Mouse (Mus musculus) mouse embryonic stem cell (cell line): Measurements from ENCODE around the gene St8sia6.

Experiments
- in situ Hi-C, 2 experiments: fragments of 300-500 bp; cut with MboI; formaldehyde crosslinking; loops; 1 replicate in 1 of 2; 3 replicates in 1 of 2; pipeline ENCODE4 v1.14.3; 2019 to 2020; ENCODE audit warnings: low sequenced_read_pairs in 2 of 2, low pct_unique_long_range_greater_than_20kb in 1 of 2, mixed read lengths in 1 of 2; ENCODE audit not compliant: unreplicated experiment in 1 of 2

Gene St8sia6

DNA sequence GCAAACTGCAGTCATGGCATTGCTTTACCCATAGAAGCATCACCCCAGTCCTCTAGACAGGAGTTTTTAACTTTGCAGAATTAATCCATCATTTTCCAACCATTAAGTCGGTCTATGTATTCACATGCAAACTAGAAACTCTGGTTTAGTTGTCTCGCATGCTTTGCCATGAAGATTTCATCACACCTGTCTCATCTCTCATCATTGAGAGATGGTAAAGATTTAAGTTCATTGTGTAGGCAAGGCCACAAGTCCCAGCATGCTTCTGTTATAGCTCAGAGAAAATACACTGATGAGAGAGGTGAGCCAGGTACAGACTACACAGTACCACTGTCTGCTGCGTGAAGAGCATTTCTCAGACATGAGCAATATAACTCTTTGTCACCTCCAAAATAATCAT, 18.8 kb downstream of the St8sia6 start:
- in situ Hi-C loops: no loop called here

- in situ Hi-C loops: no loop called here
These were observed 25.3 kb downstream of the St8sia6 start for GRCm38 (mm10) chr2:13768524-13768923.

GRCm38 (mm10) chr2:13767532-13768411, 26.1 kb downstream of the St8sia6 start:
- in situ Hi-C loops: no loop called here

DNA sequence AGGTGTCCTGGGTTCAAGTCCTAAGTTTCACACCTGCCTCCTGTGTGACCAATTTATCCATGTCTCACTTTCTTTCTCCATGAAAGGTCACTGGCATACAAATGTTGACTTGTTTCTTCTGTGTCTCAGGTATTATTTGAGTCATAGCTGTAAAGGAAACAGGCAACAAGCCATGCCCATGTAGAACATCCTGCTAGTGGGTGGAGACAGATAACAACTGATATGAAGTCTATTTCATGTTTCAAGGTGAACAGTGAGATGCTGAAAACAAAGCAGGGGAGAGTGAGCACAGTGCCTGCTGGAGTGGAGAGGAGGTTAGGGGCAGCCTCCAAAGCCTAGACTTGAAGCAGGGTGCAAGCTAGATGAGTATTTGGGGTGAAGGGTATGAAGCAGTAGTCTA, 33.5 kb downstream of the St8sia6 start:
- in situ Hi-C loops: no loop called here

DNA sequence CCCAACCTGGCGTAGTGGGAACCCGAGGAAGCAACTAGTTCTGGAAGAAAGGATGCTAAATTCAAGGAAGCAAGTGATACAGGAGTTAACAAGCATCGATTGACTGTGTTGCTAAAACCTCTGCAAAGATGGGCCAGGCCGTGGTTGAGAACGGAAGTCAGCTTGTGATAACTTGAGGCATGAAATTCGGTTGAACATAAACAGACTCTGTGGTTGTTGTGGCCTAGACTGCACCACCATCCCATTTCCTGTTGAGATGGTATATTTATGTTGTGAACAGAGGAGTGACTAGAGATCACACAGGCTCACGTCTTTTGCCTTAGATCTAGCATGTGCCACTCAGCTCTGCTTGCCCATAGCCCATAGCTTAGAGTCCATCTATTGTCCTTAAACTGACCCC, 36.5 kb downstream of the St8sia6 start:
- in situ Hi-C loops: no loop called here

GRCm38 (mm10) chr2:13755733-13756132, 38.1 kb downstream of the St8sia6 start:
- in situ Hi-C loops: no loop called here

- in situ Hi-C loops: no loop called here
These were observed 42.2 kb downstream of the St8sia6 start for GRCm38 (mm10) chr2:13751691-13752090.

- in situ Hi-C loops: no loop called here
These were observed 43.1 kb downstream of the St8sia6 start for GRCm38 (mm10) chr2:13750777-13751176.

DNA sequence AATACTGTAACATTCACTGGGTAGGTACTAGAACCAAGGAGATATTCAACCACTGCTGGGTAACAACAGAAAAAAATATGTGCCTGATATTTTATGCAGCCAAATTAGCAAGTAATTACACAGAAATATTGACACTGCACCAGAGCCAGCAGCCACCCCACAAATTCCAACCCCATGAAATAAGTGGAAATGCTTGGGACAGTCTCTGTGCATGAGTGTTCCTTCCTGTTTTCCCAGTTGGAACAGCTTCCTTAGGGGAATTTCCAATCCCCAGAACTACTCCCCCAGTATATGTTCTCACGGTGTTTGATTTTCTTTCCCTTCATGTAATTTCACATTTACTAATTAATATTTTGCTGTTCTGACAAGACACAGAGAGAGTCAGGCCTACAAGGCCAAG, 43.8 kb downstream of the St8sia6 start:
- in situ Hi-C loops: no loop called here

- in situ Hi-C loops: no loop called here
These were observed 44.7 kb downstream of the St8sia6 start for GRCm38 (mm10) chr2:13749176-13749575.

- in situ Hi-C loops: no loop called here
These were observed 46.3 kb downstream of the St8sia6 start for GRCm38 (mm10) chr2:13747576-13747975.

- in situ Hi-C loops: no loop called here
These were observed 47.8 kb downstream of the St8sia6 start for GRCm38 (mm10) chr2:13746023-13746422.

DNA sequence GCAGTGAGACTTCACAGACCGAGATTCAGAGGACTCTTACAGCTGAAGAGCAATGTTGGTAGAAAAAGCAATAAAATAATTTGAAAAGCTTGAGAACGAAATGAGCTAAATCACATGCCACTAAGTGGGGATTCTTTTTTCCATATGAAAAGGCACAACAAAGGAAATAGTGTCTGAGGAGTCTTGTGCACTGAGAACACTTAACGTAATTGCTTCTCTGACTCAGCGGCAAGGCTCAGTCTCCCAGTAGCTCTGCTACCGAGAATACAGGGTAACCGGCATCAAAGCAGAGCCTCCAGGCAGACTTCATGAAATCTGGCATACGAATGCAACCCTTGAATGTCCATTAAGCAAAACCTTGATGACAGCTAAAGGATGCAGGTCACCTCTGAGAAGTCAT, 55.2 kb downstream of the St8sia6 start:
- in situ Hi-C loops: no loop called here

- in situ Hi-C loops: no loop called here
These were observed 66.0 kb downstream of the St8sia6 start for GRCm38 (mm10) chr2:13727901-13728300.

DNA sequence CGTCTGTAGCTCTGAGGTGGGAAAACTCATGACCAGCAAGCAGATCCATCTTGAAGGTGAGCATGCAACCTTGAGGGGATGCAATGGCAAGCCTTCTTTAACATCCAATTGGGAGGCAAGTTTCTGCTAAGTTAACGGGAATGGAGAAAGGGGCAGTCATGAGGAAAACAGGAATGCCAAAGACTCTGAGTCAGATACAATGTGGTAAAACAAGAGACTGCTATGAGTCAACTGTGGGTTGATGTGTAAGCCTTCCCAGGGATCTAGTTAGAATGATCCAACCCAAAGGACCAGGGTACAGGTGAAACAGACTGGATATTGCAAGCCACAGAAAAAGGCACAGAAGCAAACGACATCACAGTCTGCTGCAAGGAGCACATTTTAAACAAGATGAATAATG, 68.3 kb downstream of the St8sia6 start:
- in situ Hi-C loops: no loop called here

DNA sequence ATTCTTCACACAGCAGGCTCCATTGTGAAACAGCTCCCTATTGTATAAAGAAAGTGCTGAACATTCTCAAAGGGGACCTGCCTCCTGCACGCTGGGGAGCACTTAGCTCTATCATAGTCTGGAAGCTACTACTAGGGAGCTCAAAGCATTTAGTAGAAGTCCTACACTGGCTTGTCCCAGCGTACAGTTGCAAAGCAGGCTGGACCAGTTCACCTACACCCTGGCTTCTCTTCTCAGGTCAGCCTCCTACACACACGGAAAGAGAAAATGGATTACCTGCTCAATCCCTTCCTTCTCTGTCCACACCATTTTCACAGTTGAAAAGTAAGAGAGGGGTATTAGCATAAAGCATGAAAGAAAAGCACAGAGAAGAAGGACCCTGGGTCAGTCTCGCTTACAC, 71.6 kb downstream of the St8sia6 start:
- in situ Hi-C loops: no loop called here

DNA sequence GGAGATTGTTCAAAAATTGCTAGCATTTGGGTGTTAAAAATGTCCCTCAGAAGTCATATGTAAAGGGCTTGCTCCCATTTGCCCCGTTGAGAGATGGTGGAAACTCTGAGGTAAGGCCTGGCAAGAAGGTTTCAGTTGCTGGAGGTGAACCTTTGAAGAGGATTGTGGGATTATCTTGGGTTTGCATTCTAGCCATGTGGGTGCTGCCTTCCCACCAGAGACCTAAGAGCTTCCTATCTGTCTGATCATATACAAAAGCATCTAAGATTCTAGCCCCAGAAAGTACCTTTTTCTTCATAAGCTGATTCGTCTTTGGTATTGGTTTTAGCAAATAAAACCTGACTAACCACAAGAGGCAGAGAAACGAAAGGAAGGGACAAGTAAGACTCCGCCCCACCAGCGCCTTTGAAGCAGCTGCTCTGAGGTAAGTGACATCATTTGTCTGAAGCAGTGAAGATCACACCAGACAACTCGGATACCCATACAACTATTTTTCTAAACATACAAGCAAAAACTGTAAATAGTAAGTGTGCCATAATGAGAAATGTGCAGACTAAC, 75.2 kb downstream of the St8sia6 start:
- in situ Hi-C loops: no loop called here

DNA sequence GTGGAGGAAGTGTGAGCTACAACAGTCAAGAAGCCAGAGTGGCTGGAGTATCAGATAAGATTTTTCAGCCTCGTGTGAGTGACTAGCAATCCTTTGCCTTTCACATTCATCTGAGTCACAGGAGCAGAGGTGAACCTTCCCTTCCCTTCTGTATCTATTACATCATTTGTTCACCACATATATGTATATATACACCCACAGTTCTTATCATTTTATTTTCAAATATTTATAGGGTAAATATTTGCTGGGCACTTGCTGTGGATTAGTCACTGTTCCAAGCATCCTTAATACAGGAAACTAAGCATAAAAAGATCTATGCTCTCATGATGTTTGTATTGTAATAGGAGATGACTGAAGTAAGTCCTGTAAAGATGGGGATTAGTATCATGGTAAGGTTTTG, 85.1 kb downstream of the St8sia6 start:
- in situ Hi-C loops: no loop called here

- in situ Hi-C loops: no loop called here
These were observed 96.3 kb downstream of the St8sia6 start for GRCm38 (mm10) chr2:13697514-13697913.

- in situ Hi-C loops: no loop called here
These were observed 99.4 kb downstream of the St8sia6 start for GRCm38 (mm10) chr2:13694417-13694816.
